Mouse (Mus musculus) liver, embryonic 13.5 days (tissue): Measurements from ENCODE around the gene 6330409D20Rik. TPM values are rescaled to one million over a fixed set of nuclear protein-coding genes. Genes with fewer than 3 reads are reported as not detected.

ENCODE experiments used
- ATAC-seq: fragments of 200-750 bp; cut with Nextera tagmentation; 2 replicates; pipeline ENCODE4 v1.8.0; 2017; ENCODE audit warnings: low read depth, mild to moderate bottlenecking, moderate number of reproducible peaks, moderate library complexity
- DNase-seq: peaks from one replicate; pipeline ENCODE4 v3.0.0; 2022
- H3K27ac ChIP-seq: fragments of 300-500 bp; sonication (generic); 2 replicates; pipeline ENCODE4 v1.5.1; 2015; ENCODE audit warnings: moderate library complexity, mild to moderate bottlenecking, inconsistent platforms
- H3K27me3 ChIP-seq: fragments of 300-500 bp; sonication (generic); 2 replicates; pipeline ENCODE4 v1.6.1; 2015; ENCODE audit warnings: mild to moderate bottlenecking, inconsistent platforms
- H3K36me3 ChIP-seq: fragments of 300-500 bp; sonication (generic); 2 replicates; pipeline ENCODE4 v1.6.1; 2015; ENCODE audit warnings: mild to moderate bottlenecking, inconsistent platforms
- H3K4me1 ChIP-seq: fragments of 300-500 bp; sonication (generic); replicated peaks from 2 replicates; pipeline ENCODE4 v1.6.1; 2015; ENCODE audit warnings: inconsistent platforms
- H3K4me2 ChIP-seq: fragments of 300-500 bp; sonication (generic); 2 replicates; pipeline ENCODE4 v1.6.1; 2015; ENCODE audit warnings: inconsistent platforms, mild to moderate bottlenecking, moderate library complexity
- H3K4me3 ChIP-seq: fragments of 300-500 bp; sonication (generic); replicated peaks from 2 replicates; pipeline ENCODE4 v1.5.1; 2015; ENCODE audit warnings: mild to moderate bottlenecking, inconsistent platforms
- H3K9ac ChIP-seq: fragments of 300-500 bp; sonication (generic); 2 replicates; pipeline ENCODE4 v1.6.1; 2015; ENCODE audit warnings: mild to moderate bottlenecking, inconsistent platforms
- H3K9me3 ChIP-seq: fragments of 300-500 bp; sonication (generic); replicated peaks from 2 replicates; pipeline ENCODE4 v1.6.1; 2016; ENCODE audit warnings: inconsistent platforms
- WGBS: fragments of 180-500 bp; shearing (Covaris S2); methylation state at CpG from one replicate; pipeline ENCODE4 v1.1.7; 2015; ENCODE audit not compliant: insufficient replicate concordance; 5-methylcytosine and 5-hydroxymethylcytosine counted together
- polyA plus RNA-seq: library from polyadenylated mRNA; unstranded; fragments of >200 nt; fragmentation: Nextera tagmentation; extraction: Ambion mirVana; gene quantifications from 2 replicates; pipeline ENCODE4 v1.2.1, GENCODE M21; 2015

The 6330409D20Rik gene
- polyA plus RNA-seq, 1 experiment from 2014 or later: not detected

DNA sequence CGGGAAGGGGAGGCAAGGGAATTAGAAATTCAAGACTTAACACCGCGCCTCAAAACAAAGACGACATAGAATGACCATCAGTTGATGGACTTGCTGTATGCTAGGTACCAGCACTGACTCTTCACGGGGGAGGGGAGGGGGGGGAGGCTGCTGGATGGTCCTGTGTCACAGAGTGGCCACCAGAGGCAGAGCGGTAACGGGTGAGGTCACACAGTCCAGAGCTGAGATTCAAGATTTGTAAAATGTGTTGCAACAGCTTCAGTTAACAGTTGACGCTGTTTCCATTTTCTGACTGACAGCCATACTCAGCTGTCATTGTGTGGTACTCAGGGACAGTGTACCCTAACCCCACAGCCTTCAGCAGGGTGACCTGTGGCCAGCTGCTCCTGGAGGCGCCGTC is 11.4 kb upstream of the 6330409D20Rik start:
- DNase-seq (no peak), ATAC-seq (no peak)
- WGBS: 68% methylated on average over 10 of the region's 10 CpGs
- H3K9me3 ChIP-seq: no peaks in the 10 kb centered on the region
- H3K27ac ChIP-seq: no peak overlapping the region
- 0 out of 2 replicates have a peak, but pooled peaks cover 11% of the 10 kb centered on the region for H3K36me3 ChIP-seq
- no peak overlapping the region for H3K4me3 ChIP-seq
- no peaks in the 10 kb centered on the region for H3K27me3 ChIP-seq
- H3K4me2 ChIP-seq: peak overlapping the region; percentile 40
- peaks cover 8% of the 10 kb centered on the region; the same call in 1 of the 2 replicates for H3K4me1 ChIP-seq
- H3K9ac ChIP-seq: no peak overlapping the region

DNA sequence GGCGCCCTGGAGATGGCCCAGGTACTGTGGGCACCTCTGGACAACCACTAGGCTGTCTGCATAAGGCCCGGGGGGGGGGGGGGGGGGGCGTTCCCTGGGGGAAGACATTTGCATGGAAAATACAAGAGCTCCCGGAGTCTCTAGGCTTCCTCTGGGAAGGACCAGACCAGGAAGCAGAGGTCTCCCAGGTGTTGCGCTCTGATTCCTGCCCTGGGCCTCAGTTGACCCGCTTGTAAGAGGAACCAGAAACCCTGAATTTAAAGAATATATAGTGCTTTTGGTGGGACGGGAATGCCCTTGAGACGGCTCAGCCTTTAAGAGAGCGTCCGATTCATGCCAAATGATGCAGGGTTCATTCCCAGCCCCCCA is 10.8 kb upstream of the 6330409D20Rik start:
- peak overlapping the region; percentile 23; the same call in 1 of the 2 replicates for H3K4me3 ChIP-seq
- ATAC-seq (no peak), DNase-seq (no peak)
- H3K27ac ChIP-seq: no peak overlapping the region
- no peaks in the 10 kb centered on the region for H3K27me3 ChIP-seq
- H3K4me2 ChIP-seq: peak overlapping the region; percentile 40
- WGBS: 58% methylated on average over 9 of the region's 10 CpGs
- H3K4me1 ChIP-seq: peaks cover 5% of the 10 kb centered on the region; the same call in 1 of the 2 replicates
- H3K9me3 ChIP-seq: no peaks in the 10 kb centered on the region
- H3K9ac ChIP-seq: no peak overlapping the region
- H3K36me3 ChIP-seq: 0 out of 2 replicates have a peak, but pooled peaks cover 11% of the 10 kb centered on the region

DNA sequence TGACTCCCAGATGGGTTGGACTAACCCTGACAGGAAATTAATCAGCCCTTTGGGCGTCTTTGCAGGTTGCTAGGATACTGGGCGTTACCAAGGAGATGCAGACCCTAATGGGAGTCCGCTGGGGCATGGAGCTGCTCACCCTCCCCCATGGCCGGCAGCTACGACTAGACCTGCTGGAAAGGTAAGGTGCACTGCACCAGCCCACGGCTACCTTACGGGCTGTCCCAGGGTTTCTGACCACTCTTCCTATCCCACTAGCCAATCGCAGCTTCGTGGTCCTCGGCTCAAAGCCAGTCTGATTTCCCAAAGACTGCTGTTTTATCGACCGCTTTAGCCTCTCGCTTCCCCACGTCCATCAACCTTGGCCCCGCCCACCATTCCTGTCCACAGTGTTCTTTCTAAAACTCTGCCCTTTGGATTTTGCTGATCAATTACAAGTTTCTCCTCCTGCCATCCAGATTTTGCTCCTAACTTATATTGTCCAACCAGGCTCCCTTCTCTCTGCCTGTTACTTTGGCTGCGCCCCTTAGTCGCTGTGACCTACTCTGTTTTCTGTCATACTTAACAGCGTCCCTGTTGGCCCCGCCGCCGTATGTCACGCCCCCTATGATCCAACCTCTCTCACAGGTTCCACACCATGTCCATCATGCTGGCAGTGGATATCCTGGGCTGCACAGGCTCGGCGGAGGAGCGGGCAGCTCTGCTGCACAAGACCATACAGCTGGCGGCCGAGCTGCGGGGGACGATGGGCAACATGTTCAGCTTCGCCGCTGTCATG is 10.3 kb upstream of the 6330409D20Rik start:
- Histone ChIP-seq H3K27me3 (no peaks in the 10 kb centered on the region), H3K36me3 (0 out of 2 replicates have a peak, but pooled peaks cover 11% of the 10 kb centered on the region), H3K4me1 (0 out of 2 replicates have a peak, but pooled peaks cover 4% of the 10 kb centered on the region), H3K27ac (no peak overlapping the region), H3K9ac (no peak overlapping the region), H3K4me2 (peak overlapping the region; percentile 40), H3K9me3 (no peaks in the 10 kb centered on the region), H3K4me3 (peak overlapping the region; percentile 23)
- ATAC-seq (peak; percentile 69), DNase-seq (no peak)
- WGBS: 66% methylated on average over 31 of the region's 31 CpGs

DNA sequence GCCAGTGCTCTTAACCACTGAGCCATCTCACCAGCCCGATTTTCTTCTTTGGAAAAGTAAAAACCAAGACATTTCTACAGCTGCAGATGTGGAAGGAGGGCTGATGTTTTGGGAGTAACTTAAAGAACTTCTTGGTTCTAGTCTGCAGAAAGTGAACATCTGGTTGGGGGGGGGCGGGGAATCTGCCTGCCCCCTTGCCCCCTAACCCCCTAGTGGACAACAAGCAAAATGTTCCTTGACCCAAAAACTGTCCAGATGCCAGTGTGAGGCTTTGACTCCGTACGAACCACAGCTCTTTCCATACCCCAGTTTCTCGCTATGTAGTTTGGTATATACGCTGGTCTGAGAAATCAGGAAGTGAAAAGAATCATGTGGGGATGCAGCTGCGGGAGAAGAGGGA is 9.4 kb upstream of the 6330409D20Rik start:
- Histone ChIP-seq H3K27ac (no peak overlapping the region), H3K27me3 (no peaks in the 10 kb centered on the region), H3K4me3 (no peak overlapping the region), H3K36me3 (0 out of 2 replicates have a peak, but pooled peaks cover 11% of the 10 kb centered on the region), H3K4me2 (no peak overlapping the region), H3K4me1 (0 out of 2 replicates have a peak, but pooled peaks cover 4% of the 10 kb centered on the region), H3K9me3 (no peaks in the 10 kb centered on the region), H3K9ac (no peak overlapping the region)
- WGBS: 71% methylated on average over 7 of the region's 7 CpGs
- ATAC-seq (no peak), DNase-seq (no peak)

DNA sequence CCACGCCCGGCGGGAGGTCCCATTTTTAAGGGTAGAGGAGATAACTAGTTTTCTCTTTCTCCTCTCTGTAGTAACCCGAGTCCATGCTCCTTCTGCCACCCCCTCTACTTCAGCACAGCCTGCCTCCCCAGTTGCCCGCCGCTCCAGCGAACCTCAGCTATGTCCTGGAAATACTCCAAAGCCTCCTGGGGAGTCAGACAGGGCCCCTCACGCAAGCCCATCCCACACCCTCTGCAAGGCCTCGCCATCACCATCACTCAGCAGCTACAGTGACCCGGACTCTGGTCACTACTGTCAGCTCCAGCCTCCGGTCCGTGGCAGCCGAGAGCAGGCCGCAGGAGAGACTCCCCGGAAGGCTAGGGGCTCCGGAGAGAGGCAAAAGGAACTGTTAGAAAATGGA is 8.3 kb upstream of the 6330409D20Rik start:
- Histone ChIP-seq H3K9me3 (no peaks in the 10 kb centered on the region), H3K9ac (no peak overlapping the region), H3K4me1 (0 out of 2 replicates have a peak, but pooled peaks cover 4% of the 10 kb centered on the region), H3K27me3 (no peaks in the 10 kb centered on the region), H3K4me3 (no peak overlapping the region), H3K27ac (no peak overlapping the region), H3K4me2 (no peak overlapping the region), H3K36me3 (0 out of 2 replicates have a peak, but pooled peaks cover 11% of the 10 kb centered on the region)
- WGBS: 83% methylated on average over 16 of the region's 16 CpGs
- no peak for DNase-seq
- ATAC-seq: no peak

DNA sequence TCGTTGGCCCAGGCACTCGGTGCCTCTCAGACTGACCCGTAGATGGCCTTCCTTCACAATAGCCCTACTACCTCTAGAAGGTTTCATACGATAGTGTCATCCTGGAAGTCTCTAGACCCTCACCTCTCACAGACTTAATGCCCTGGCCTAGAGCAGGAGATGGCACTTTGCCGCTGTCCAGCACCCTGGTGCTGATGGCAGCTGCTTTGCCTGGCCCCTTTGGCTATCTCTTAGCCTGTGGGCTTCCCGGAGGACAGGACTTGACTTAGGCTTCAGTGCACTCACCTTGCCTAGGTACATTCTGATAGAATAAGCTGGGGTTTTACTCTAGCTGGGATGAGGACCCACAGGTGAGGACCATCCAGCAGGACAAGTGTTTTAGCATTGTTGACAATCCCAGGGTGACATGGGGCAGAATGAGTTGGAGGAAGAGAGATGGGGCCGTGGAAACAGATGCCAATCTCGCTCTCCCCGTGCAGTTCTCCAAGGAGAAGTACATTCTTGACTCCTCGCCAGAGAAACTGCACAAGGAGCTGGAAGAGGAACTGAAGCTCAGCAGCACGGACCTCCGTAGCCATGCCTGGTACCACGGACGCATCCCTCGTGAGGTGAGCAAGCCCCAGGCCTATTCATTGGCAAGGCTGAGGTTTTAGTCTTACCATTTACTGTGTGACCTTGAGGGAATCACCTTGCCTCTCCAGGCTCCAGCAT is 3.6 kb upstream of the 6330409D20Rik start:
- Histone ChIP-seq H3K27ac (no peak overlapping the region), H3K36me3 (0 out of 2 replicates have a peak, but pooled peaks cover 3% of the 10 kb centered on the region), H3K27me3 (peaks cover 28% of the 10 kb centered on the region), H3K4me1 (peaks cover 10% of the 10 kb centered on the region), H3K4me3 (no peak overlapping the region), H3K4me2 (no peak overlapping the region), H3K9me3 (no peaks in the 10 kb centered on the region), H3K9ac (no peak overlapping the region)
- no peak for DNase-seq
- no peak for ATAC-seq
- 65% methylated on average over 15 of the region's 15 CpGs for WGBS

DNA sequence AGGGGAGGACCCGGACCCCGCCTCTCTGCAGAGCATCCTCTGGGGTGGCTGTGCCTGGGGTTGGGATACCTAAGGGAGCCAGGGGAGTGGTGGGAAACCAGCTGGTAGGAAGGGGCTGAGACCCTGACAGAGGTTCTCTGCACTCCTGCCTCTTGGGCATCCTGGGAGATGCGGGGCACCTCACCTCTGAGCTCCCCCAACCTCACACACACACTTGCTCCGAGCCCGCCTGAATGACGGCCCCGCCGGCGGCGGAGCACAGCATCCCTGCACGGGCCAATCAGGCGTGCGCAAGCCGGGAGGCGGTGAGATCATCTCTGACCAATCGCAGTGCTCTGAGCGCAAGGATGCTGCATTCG is 1.3 kb upstream of the 6330409D20Rik start:
- no peaks in the 10 kb centered on the region for H3K36me3 ChIP-seq
- no peak for DNase-seq
- H3K9me3 ChIP-seq: no peaks in the 10 kb centered on the region
- H3K9ac ChIP-seq: no peak overlapping the region
- no peak for ATAC-seq
- H3K4me1 ChIP-seq: peaks cover 10% of the 10 kb centered on the region
- H3K4me3 ChIP-seq: no peak overlapping the region
- H3K27ac ChIP-seq: no peak overlapping the region
- peaks cover 28% of the 10 kb centered on the region for H3K27me3 ChIP-seq
- WGBS: 69% methylated on average over 18 of the region's 18 CpGs
- 0 out of 2 replicates have a peak overlapping the region, but pooled peaks have one; percentile 61 for H3K4me2 ChIP-seq

DNA sequence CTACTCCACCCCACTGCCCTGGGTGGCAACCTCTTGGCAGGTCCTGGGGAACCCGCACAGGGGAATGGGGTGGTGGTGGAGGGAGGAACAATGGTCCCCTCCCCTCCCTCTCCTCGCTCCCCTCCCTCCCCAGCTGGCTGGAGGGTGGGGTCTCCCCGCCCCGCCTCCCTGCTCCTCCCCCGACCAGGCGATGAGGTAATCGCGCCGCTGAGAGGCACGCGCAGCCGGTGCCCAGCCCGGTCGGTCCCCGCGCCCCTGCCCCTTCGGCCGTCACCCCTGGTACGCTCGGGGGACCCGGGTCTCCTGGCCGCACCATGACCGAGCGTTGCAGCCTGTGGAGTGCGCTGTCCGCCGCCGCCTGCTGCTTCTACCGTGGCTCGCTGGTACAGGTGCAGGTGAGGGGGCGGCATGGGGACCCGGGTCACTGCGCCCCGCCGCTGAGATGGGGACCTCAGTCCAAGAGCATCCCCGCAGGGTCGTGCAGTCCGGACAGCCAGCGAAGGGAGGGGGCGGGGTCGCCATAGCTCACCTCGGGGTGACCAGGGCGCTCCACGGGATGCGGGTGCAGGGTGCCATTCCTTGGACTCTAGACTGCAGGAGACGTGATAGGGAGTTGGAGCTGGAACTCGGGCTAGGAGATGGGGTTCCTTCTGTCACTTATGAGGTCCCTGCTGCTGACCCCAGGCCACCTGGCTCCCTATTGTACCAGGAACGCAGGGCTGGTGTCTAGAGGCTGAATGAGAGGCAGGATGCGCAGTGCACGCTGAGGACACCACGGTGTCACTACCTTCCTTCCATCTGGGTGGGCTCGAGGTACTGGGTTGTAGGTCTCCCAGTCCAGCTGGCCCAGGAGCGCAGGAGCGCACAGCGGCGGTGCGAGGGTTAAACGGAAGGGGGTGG is 707 bp upstream of the 6330409D20Rik start:
- H3K4me3 ChIP-seq: peak overlapping the region; percentile 40
- DNase-seq (no peak), ATAC-seq (0 out of 2 replicates have a peak, but pooled peaks have one; percentile 32)
- no peak overlapping the region for H3K27ac ChIP-seq
- peaks cover 13% of the 10 kb centered on the region for H3K4me1 ChIP-seq
- WGBS: 33% methylated on average over 56 of the region's 58 CpGs
- H3K9me3 ChIP-seq: no peaks in the 10 kb centered on the region
- H3K4me2 ChIP-seq: peak overlapping the region; percentile 61
- no peak overlapping the region for H3K9ac ChIP-seq
- H3K36me3 ChIP-seq: no peaks in the 10 kb centered on the region
- H3K27me3 ChIP-seq: peaks cover 28% of the 10 kb centered on the region

DNA sequence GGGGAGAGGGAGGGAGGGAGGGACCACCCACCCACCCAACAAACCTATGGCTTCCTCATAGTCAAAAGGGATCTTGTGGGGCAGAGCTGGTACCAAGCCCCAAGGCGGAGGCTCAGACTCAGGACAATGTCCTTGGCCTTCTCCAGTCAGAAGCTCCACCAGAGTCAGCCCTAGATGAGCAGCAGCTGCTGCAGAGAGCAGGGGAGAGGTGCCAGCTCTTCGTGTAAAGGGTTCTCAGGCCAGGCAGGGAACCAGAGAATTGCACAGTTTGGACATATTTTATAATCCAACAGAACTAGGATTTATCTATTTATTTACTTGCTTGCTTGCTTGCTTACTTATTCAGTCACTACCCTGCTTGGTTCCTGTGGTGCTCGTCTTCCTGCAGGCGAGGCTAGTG is 1.5 kb downstream of the 6330409D20Rik start:
- H3K4me3 ChIP-seq: no peak overlapping the region
- H3K27ac ChIP-seq: no peak overlapping the region
- peaks cover 28% of the 10 kb centered on the region for H3K27me3 ChIP-seq
- no peak overlapping the region for H3K4me2 ChIP-seq
- no peak for ATAC-seq
- peaks cover 30% of the 10 kb centered on the region for H3K4me1 ChIP-seq
- H3K9ac ChIP-seq: no peak overlapping the region
- H3K36me3 ChIP-seq: no peaks in the 10 kb centered on the region
- DNase-seq: no peak
- WGBS: 64% methylated on average over 4 of the region's 4 CpGs
- H3K9me3 ChIP-seq: no peaks in the 10 kb centered on the region

DNA sequence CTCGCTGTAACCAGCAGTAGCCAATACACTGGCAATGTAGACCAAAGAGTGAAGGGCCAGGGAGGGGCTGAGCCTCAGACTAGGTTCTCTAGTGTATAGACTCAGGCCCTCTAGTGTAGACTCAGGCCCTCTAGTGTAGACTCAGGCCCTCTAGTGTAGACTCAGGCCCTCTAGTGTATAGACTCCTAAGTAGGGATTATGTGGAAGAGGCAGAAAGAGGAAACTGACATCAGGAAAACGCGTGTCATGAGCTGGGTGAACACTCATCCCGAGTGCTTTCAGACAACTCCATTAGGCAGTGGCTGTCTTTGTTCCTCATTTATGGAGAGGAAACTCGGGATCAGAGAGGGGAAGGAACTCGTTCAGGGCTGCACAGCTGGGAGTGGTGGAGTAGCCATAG is 3.8 kb downstream of the 6330409D20Rik start:
- Histone ChIP-seq H3K27ac (no peak overlapping the region), H3K27me3 (peaks cover 21% of the 10 kb centered on the region)

More for the DNA sequence above, 3.8 kb downstream of the 6330409D20Rik start:
- H3K4me3 ChIP-seq: no peak overlapping the region
- no peak overlapping the region for H3K9ac ChIP-seq
- H3K9me3 ChIP-seq: no peaks in the 10 kb centered on the region
- no peaks in the 10 kb centered on the region for H3K36me3 ChIP-seq
- H3K4me1 ChIP-seq: peaks cover 35% of the 10 kb centered on the region
- no peak overlapping the region for H3K4me2 ChIP-seq
- no peak for DNase-seq
- no peak for ATAC-seq
- WGBS: 36% methylated on average over 6 of the region's 6 CpGs
